Mouse (Mus musculus) left cerebral cortex, adult 11 months (tissue): Measurements from ENCODE around the gene Itgal.
"Not testable (repeated sequence)": the region's sequence is repeated elsewhere in the genome, so short reads cannot be mapped to it uniquely, and the experiment has no call there.

Experiments used
- DNase-seq: peaks from one replicate; pipeline ENCODE4 v3.0.0; 2022; ENCODE audit warnings: low spot score

The Itgal gene

DNA sequence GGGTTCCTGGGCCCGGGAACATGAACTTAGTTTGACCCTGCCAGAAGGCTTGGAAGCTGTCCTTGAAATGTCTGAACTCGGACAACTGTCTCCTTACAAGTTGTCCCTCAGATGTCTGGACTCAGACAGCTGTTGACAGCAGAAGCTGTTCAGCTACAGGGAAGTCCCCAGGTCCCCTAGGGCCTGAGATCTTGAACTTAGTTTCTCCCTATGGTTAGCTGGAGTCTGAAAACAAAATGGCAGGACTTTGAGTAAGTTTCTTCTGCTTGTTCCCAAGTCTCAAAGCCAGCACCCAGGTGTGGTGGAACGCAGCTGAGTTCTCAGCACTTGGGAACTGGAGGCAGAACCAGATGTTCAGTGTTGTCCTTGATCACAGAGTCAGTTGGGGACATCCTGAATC is 16.0 kb upstream of the Itgal start:
- DNase-seq: no peak

DNA sequence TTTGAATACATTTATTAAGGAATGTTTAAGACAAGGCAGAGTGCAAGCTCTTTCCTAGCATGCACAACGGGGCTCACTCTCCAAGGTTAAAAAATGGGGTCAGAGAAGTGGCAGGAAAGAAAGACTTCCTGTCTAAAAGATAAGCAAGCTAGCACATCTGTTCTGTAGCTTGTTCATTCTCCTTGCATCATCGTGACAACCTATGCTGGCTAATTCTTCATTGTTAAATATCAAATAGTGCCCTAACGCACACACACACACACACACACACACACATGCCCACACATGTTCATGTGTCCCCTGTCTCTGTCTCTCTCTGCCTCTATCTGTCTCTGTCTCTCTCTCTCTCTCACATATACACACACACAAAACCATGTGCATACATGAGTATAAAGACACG is 14.9 kb upstream of the Itgal start:
- no peak for DNase-seq

DNA sequence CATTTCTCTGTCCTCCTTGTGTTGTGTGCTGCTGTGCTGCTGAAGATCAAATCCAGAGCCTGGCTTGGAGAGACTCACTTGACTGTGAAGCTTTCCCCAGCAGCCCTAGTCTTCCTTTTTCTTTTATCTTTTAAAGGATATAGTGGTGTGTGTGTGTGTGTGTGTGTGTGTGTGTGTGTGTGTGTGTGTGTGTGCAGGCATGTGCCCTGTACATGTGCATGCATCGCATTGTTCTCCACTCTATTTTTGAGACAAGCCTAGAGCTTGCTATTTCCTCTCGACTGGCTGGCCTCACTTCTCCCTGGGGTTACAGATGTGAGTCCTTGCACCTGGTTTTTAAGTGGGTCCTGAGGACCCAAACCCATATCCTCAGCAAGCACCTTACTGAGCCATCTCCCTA is 13.9 kb upstream of the Itgal start:
- no peak for DNase-seq

DNA sequence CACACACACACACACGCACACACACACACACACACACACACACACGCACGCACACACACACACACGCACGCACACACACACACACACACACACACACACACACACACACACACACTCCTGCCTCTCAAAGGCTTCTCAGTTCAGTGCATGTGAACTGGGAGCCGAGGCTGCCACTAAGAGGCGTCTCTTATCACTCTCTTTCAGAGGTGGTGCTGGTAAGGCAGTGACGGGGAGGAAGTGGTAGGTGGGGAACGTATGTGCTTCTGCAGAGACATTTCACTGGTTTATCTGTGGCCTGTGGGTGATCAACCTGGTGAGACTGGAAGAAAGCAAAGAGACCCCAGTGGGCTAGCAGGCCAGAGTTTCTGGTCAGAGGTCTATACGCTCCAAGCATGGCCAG is 10.9 kb upstream of the Itgal start:
- DNase-seq: no peak

DNA sequence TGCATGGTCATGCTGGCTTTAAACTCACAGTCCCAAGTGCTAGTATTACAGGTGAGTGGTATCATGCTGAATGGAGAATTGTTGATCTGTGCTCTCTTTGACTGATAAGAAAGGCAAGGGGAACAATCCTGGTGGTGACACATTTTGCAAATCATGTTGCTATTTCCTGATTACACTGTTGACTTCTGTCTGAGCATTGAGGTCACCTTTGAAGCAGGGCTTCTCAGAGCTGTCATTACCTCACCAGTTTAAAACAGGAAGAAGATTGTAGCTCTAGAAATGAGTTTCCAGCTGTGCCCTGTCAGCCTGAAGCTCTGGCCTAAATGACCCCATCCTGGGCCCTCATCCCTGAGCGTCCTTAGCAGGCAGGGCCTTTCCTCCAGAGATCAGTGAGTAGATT is 8.1 kb upstream of the Itgal start:
- no peak for DNase-seq

DNA sequence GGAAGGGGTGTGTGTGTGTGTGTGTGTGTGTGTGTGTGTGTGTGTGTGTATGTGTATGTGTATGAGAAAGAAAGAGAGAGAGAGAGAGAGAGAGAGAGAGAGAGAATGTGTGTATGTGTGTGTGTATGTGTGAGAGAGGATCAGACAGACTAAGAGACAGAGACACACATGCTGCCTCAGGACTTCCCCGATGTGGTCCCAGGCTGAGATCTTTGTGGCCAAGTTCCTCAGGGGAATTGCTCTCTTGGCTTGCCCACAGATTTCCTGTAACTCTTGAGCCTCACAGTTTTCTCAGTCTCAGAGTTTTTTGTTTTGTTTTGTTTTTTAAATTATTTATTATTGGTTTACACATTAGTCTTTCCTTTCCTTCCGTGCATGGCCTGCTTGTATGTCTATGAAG is 6.8 kb upstream of the Itgal start:
- no peak for DNase-seq

DNA sequence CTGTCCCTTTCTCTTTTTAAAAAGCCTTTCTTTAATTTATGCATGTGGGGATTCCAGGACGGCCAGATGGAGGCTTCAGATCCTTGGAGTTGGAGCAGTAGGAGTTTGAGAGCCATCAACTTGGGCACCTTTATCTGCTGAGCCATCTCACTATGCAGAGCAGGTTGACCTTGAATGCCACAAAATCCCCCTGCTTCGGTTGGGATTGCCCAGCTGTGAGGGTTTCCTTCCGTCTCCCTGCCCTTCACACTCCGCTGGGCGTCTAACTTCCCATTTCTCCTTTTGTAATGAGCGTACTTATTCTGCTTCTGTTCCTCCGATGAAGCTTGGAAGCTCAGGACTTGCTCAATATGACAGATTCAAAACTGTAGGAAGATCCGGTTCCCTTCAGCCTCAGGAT is 5.9 kb upstream of the Itgal start:
- no peak for DNase-seq

DNA sequence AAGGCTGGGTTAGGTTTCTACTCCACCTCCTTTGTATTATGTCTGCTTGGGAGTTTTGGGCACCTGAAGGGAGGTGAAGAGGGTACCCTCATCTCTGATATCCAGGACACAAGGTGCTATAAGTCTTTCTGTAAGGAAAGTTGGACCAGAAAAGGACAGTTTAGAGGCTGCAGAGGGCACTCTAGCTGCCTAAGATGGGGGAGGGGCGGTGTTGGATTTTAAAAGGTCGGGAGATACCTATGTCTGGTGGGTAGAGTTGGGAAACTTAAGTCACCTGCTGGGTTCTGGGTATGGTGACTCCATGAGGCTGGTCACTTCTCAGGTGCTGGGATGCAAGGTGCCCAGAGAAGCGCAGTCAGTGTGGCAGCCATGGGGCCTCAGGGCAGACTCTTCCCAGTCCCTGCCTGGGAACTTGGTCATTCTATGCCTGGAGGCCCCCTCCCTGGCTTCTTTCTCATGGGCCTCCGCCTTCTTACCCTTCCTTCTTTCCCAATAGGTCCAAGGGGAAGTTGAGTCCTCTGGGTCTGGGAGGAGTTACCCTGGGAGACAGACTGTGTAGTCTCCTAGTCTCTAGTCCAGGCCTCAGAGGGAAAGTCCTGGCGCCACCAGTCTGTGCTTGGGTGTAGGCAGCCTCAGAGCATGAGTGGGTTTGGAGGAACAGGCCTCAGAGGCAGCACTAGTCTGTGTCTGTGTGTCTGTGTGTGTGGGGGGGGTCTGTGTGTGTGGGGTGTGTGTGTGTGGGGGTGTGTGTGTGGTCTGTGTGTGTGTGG is 911 bp downstream of the Itgal start:
- DNase-seq: no peak

DNA sequence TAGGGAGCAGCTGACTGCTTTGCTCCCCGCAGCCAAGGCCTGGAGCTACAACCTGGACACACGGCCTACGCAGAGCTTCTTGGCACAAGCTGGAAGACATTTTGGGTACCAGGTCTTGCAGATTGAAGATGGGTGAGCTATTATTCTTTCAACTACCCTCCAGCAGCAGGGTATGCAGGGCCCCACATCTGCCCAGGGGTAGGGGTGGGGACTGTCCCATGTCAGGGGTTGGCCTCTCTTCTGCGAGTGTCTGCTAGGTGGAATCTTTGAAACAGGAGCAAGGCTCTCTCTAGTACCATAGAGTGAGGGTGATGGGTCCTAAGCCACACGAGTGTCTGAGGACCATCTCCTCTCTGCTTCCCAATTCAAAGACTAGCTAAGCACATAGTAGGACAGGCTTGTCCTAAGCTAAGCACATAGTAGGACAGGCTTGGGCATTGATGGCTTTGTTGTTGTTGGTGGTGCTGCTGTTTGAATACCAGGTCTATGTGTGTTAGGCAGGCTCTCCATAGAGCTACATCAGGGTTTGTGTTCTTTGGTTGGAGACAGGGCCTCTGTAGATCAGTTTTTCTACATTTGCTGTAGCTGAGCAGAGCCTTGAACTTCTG is 1.6 kb downstream of the Itgal start:
- DNase-seq: no peak

DNA sequence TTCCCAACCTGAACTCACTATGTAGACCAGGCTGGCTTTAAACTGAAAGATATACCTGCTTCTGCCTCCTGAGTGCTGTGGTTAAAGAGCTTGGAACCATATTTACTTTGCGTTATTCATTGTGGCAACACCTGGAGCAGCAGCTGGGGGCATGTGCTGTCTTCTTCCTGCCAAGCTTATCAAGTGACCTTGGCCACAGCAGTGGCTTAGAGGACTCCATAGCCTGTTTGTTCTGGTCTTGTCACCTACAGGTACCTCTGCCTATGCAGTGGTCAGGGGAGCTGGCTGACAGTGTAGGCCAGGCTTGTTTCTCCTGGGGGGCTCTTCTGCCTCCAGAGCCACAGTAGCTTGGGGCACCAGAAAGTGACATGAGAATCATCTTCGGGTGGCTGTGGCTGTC is 12.4 kb downstream of the Itgal start:
- DNase-seq: no peak

DNA sequence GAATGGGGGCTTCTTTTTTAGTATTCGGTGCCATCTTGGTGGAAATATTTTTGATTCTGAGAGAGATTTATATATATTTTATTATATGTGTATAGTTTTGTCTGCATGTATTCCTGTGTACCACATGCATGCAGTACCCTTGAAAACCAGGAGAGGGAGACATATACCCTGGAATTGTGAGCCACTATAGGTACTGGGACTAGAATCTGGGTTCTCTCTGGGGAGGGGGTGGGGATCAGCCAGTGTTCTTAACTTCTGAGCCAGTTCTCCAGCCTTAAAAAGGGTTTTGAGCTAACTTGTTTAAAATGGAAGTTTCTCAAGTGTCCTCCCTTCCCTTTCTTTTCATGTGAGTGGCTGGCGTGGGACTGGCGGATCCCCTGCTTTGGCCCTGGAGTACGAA is 12.8 kb downstream of the Itgal start:
- DNase-seq: peak; percentile 58

DNA sequence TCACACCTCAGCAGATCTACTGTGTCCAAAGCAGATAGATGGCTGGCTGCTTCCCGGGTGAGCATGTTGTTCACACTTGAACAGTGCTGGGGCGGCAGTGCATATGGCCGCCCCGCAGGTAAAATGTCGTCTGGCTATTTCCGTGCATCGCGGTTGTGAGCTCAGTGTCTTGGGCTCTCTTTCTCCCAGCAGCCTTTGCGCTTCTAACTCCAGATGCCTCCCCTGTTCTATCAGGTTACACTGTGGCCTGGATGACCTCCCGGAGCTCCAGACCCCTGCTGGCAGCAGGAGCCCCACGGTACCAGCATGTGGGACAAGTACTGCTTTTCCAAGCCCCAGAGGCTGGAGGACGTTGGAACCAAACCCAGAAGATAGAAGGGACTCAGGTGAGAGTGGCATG is 13.9 kb downstream of the Itgal start:
- DNase-seq: no peak

DNA sequence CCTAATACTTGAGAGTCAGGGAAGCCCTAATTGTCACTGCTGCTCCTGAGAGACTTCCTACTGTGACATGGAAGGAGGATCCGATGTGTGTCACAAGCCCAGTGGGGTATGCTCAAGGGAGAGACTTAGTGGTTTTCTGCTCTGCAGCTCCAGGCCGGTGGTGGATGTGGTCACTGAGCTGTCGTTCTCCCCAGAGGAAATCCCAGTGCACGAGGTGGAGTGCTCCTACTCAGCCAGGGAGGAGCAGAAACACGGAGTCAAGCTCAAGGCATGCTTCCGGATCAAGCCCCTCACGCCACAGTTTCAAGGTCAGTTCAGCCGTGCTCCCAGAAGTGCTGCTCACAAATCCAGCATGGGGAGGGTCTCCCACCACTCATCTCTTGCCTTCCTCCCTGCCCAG is 17.9 kb downstream of the Itgal start:
- no peak for DNase-seq

DNA sequence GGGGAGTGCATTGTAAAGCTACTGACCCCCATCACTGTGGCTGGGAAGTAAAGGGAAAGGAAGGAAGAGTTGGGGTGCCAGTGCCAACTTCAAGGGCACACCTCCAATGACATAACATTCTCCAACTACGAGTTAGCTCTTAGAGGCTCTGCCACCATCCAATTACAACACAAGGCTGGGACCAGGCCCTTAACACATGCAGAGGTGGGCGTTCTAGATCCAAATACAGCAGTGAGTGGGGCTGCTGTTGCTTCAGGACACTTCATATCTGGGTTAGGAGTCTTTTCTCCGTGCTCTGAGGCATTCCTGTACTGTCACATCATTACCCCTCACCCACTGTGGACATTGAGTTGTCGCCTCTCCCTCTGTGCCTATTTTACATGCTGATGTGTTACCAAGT is 25.0 kb downstream of the Itgal start:
- DNase-seq: no peak

DNA sequence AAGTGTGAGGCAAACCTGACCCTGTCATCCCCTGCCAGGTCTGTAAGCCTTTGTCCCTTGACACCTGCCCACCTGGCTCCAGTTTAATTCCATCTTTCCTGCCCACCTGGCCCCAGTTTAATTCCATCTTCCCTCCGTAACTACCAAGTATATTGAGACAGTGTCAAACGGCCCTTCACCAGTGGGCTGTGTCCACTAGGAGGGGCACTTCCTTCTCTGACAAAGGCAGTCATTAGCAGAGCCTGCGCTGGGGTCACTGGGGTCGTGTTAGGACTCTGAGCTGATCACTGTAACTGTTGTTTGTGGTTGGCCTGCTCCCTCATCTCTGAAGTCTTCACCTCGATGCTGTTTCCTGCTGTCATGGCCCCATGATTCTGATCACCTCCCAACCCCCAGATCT is 26.0 kb downstream of the Itgal start:
- DNase-seq: no peak

DNA sequence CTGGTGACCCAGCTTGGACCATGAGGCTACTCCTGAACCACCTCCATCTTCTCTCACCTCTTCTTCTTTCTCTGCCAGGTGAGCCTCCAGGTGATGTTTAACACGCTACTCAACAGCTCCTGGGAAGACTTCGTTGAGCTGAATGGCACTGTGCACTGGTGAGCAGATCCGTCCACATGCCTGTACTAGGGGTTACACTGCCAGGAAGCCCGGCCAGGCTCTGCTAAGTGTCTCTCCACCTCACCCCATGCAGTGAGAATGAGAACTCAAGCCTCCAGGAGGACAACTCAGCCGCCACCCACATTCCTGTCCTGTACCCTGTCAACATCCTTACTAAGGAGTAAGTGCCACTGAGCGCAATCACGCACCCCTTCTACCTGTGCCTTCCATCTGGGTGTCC is 28.9 kb downstream of the Itgal start:
- DNase-seq: no peak

DNA sequence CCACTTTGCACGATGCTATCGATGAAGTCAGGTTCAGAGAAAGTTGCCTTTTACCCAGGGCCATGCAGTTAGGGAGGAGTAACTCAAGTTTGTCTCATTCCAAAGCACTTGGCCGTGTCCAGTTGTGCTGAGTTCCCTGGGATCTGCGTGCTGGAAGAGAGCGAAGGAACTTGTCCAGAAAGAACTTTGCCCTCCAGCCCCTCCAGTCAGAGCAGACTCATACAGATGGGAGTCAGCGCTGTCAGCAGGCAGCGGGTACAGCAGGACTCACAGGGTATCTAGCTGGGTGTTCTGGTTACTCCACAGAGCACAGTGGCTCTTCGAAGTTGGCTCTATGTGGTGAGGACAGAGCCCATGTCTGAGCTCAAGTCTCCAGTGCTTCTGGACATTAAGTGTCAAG is 29.5 kb downstream of the Itgal start:
- no peak for DNase-seq

DNA sequence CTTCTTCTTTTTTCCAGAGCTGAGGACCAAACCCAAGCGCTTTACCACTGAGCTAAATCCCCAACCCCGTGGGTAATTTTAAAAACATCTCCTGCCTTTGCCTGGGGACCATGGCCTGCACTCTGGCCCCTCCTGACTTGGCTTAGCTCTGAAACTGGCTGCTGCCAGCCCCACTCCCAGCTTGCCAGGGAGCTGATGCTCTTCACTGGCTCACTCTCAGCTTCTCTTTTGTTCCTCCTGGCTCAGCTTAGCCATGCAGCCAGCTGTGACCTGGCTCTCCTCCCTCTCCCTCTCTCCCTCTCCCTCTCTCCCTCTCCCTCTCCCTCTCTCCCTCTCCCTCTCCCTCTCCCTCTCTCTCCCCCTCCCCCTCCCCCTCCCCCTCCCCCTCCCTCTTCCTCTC is 30.6 kb downstream of the Itgal start:
- DNase-seq: peak; percentile 42

DNA sequence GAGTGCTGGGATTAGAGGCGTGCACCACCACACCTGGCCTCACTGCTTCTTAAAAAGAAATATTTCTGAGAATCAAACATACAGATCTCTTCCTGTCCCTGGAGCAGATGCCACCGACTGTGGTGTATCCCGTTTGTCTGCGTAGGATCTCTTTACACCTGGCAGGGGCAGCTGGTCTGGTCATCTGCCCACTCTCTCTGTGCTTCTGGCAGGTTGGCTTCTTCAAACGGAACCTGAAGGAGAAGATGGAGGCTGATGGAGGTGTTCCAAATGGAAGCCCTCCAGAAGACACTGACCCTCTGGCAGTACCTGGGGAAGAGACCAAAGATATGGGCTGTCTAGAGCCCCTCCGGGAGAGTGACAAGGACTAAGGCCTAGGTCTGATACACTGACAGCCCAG is 37.2 kb downstream of the Itgal start:
- DNase-seq: no peak

DNA sequence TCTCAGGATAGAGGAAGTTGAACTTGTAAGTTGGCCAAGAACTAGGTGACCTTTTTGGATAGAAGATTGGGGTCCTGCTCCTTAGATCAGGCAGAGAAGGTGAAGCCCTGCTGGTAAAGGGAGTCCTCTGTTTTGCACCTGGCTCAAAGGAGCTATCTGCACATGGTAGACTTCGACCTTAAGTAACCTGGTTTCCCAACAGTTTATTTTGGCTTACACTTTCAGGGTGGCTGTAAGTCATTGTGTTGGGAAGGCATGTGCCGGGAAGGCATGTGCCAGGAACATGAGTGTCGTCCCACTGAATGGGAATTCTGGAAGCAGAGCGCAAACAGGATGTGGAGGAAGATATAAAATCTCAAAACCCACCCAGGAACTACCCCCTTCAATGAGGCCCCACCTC is 39.5 kb downstream of the Itgal start:
- DNase-seq: no peak

DNA sequence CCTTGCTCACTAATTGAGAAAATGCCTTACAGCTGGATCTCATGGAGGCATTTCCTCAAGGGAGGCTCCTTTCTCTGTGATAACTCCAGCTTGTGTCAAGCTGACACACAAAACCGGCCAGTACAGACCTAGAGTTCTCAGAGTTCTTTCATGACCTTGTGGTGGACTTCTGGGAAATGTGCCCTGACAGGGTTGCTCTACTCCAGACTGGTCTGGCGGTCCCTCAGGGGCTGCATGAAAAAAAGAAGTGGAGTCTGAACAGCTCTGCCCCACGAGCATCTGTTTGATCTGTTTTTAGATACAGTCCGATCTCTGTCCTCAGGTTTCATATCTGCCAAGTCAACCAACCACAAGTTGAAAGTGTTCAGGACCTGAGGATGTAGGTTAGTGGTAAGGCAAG is 41.6 kb downstream of the Itgal start:
- DNase-seq: no peak

DNA sequence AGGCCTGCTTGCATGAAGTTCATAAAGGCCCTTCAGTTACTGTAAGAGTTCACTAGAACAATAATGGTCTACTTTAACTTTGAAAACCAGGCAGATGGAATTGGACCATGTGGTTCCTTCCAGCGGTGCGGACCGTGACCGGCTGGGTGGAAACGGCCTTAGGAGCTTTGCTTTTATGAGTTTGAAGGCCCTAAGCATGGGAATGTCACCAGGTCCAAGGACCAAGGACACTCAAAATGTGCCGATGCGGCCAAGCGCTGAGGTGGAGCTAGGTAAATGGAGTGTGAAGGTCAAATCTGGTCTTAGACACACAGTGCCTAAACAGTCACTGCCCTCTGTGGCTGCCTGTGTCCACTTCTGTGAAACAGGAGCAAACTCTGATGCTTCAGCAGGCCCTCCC is 45.3 kb downstream of the Itgal start:
- DNase-seq: no peak

DNA sequence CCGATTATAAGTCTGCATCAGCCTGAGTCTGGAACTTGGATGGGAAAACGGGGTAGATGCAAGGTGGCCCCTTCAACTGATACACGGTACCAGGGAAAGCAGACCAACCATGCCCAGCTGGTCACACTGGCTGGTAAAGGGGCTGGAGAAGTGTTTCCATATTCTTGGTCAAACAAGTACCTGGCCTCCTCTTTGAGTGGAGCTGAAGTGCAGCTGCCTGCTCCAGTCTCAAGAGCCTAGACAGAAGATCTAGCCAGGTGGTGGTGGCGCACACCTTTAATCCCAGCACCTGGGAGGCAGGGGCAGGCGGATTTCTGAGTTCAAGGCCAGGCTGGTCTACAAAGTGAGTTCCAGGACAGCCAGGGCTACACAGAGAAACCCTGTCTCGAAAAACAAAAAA is 45.8 kb downstream of the Itgal start:
- not testable (repeated sequence) for DNase-seq

DNA sequence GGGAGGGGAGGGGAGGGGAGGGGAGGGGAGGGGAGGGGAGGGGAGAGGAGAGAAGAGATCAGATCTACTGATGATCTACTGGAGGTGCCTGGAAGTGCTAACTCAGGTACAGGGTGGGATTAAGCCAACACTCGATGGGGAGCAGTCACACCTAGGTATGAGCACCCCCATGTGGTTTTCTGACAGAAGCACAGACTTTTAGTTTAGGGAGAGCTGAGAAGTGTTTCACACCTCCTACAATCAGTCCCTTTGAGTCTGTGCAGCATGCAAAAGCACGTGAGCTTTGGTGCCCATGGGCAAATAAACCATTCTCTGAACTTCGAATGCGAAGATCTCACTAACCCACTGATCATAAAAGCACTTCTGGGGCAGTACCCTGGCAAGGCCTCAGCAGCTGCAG is 46.3 kb downstream of the Itgal start:
- no peak for DNase-seq
